10 mouse cellular contexts compared by ENCODE assay signal in the genomic region with DNA sequence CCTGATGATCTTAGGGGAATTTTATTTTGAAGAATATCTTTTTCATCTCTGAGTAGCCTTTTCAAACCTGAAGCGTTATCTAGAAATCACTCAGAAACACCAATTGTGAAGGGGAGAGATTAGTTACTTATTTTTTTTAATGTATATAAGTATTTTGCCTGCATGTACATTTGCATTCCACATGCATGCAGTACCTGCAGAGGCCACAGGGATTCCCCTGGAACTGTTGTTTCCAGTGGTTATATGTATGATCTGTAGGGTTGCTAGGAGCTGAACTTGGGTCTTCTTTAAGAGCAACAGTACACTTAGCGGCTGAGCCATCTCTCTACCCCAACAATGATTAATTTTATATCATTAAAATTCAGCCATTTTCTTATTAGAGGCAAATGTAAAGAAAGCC. TPM values are rescaled to one million over a fixed set of nuclear protein-coding genes. Genes with fewer than 3 reads are reported as not detected.
A peak's percentile ranks its signal among the peaks of the same experiment; 100 is the strongest.
DNase-seq lines count a peak whose midpoint lies in the region; ATAC-seq lines count a peak whose summit lies in the region.
"Had no signal": no experiment of that assay in that cellular context is flagged by ENCODE, and none has a peak within 500 bp of the region (broad histone marks: within the 10 kb centered on the region; RNA-seq: fewer than 3 reads in every experiment).

No protein-coding gene starts in this region.

- no peak overlapping the region for H3K4me3 ChIP-seq in heart, embryonic 10.5 days
- no peak overlapping the region for H3K4me3 ChIP-seq in heart, embryonic 11.5 days (ENCODE audit: low read depth, low read length)
- no peak overlapping the region for H3K4me3 ChIP-seq in midbrain, embryonic 14.5 days (replicated peaks; ENCODE audit: low read depth, low read length)
- no peak overlapping the region for H3K4me3 ChIP-seq in midbrain, embryonic 13.5 days (replicated peaks)

- ATAC-seq in heart, embryonic 11.5 days (replicated peaks; ENCODE audit: insufficient number of reproducible peaks, low FRiP score, low TSS enrichment) = no peak
- ATAC-seq in midbrain, embryonic 14.5 days (ENCODE audit: low FRiP score, low TSS enrichment) = no peak
- ATAC-seq in midbrain, embryonic 13.5 days = no peak
- ATAC-seq: Patski had no signal

- DNase-seq in heart, embryonic 10.5 days (ENCODE audit: low spot score) = peak; percentile 81
- peak; percentile 67 for DNase-seq in midbrain, embryonic 14.5 days
- peak; percentile 53 for DNase-seq in embryo, embryonic 11 days
- DNase-seq in thymus, postnatal 0 days (ENCODE audit: low spot score) = peak; percentile 62
- DNase-seq in cerebellum, adult 11 months = no peak
- no peak for DNase-seq in adrenal gland, postnatal 14 days
- DNase-seq: heart, postnatal 4 days had no signal

- H3K27me3 ChIP-seq in heart, embryonic 10.5 days (ENCODE audit: insufficient read depth, poor library complexity, severe bottlenecking) = no peaks in the 10 kb centered on the region
- no peaks in the 10 kb centered on the region for H3K27me3 ChIP-seq in heart, embryonic 11.5 days (ENCODE audit: control insufficient read depth, insufficient read depth, low read length)
- no peaks in the 10 kb centered on the region for H3K27me3 ChIP-seq in midbrain, embryonic 14.5 days (ENCODE audit: control insufficient read depth, insufficient read depth, low read length)
- H3K27me3 ChIP-seq in midbrain, embryonic 13.5 days = no peaks in the 10 kb centered on the region
- H3K27me3 ChIP-seq: Patski had no signal

- no peak overlapping the region for H3K27ac ChIP-seq in heart, embryonic 10.5 days
- H3K27ac ChIP-seq in heart, embryonic 11.5 days (ENCODE audit: low read depth, low read length) = no peak overlapping the region
- no peak overlapping the region for H3K27ac ChIP-seq in midbrain, embryonic 14.5 days (replicated peaks; ENCODE audit: low read depth, low read length)
- H3K27ac ChIP-seq in midbrain, embryonic 13.5 days = no peak overlapping the region

- no peak overlapping the region for H3K9ac ChIP-seq in heart, embryonic 11.5 days (ENCODE audit: low read depth, low read length)
- no peak overlapping the region for H3K9ac ChIP-seq in midbrain, embryonic 14.5 days (replicated peaks; ENCODE audit: low read length)
- H3K9ac ChIP-seq in midbrain, embryonic 13.5 days (replicated peaks) = no peak overlapping the region

- peaks cover 81% of the 10 kb centered on the region for H3K36me3 ChIP-seq in heart, embryonic 10.5 days
- H3K36me3 ChIP-seq in heart, embryonic 11.5 days (ENCODE audit: control insufficient read depth, insufficient read depth, low read length) = peaks cover 22% of the 10 kb centered on the region
- peaks cover 74% of the 10 kb centered on the region for H3K36me3 ChIP-seq in midbrain, embryonic 14.5 days (ENCODE audit: control insufficient read depth, insufficient read depth, low read length)
- H3K36me3 ChIP-seq in midbrain, embryonic 13.5 days = peaks cover 67% of the 10 kb centered on the region

- H3K4me2 ChIP-seq in heart, embryonic 11.5 days = no peak overlapping the region
- no peak overlapping the region for H3K4me2 ChIP-seq in midbrain, embryonic 14.5 days (ENCODE audit: low read length)
- no peak overlapping the region for H3K4me2 ChIP-seq in midbrain, embryonic 13.5 days (replicated peaks)

- H3K4me1 ChIP-seq in heart, embryonic 10.5 days = no peaks in the 10 kb centered on the region
- no peaks in the 10 kb centered on the region for H3K4me1 ChIP-seq in heart, embryonic 11.5 days (ENCODE audit: control insufficient read depth, insufficient read depth, low read length)
- H3K4me1 ChIP-seq in midbrain, embryonic 14.5 days (ENCODE audit: control insufficient read depth, insufficient read depth, low read length) = no peaks in the 10 kb centered on the region
- no peaks in the 10 kb centered on the region for H3K4me1 ChIP-seq in midbrain, embryonic 13.5 days (replicated peaks)

- no peaks in the 10 kb centered on the region for H3K9me3 ChIP-seq in heart, embryonic 10.5 days
- H3K9me3 ChIP-seq in heart, embryonic 11.5 days (replicated peaks; ENCODE audit: control insufficient read depth, low read length) = no peaks in the 10 kb centered on the region
- no peaks in the 10 kb centered on the region for H3K9me3 ChIP-seq in midbrain, embryonic 14.5 days (ENCODE audit: control insufficient read depth, low read length)
- no peaks in the 10 kb centered on the region for H3K9me3 ChIP-seq in midbrain, embryonic 13.5 days

- 93% methylated on average over 2 of the region's 2 CpGs for WGBS in heart, embryonic 10.5 days
- WGBS in heart, embryonic 11.5 days (ENCODE audit: insufficient replicate concordance) = 90% methylated on average over 2 of the region's 2 CpGs
- WGBS in midbrain, embryonic 14.5 days = 85% methylated on average over 2 of the region's 2 CpGs
- 83% methylated on average over 2 of the region's 2 CpGs for WGBS in midbrain, embryonic 13.5 days

RNA-seq across cellular contexts. Expression of a gene that starts 9.7 kb away (rescaled TPM):
- polyA plus RNA-seq in heart, embryonic 10.5 days (2016; fragmentation: Nextera tagmentation; extraction: Ambion mirVana) = 26.8 and 36.4 TPM in 2 replicates
- 32.4 and 34.2 TPM in 2 replicates for polyA plus RNA-seq in heart, embryonic 11.5 days (2014; fragmentation: Nextera tagmentation; extraction: Ambion mirVana)
- polyA plus RNA-seq in midbrain, embryonic 14.5 days (2014; fragmentation: Nextera tagmentation; extraction: Ambion mirVana) = 29.3 and 32.1 TPM in 2 replicates
- polyA plus RNA-seq in midbrain, embryonic 13.5 days (2015; fragmentation: Nextera tagmentation; extraction: Ambion mirVana) = 31.3 and 33.5 TPM in 2 replicates
- polyA plus RNA-seq in thymus, postnatal 0 days (2015; fragmentation: Nextera tagmentation; extraction: Ambion mirVana) = 37.0 and 39.1 TPM in 2 replicates
- total RNA-seq in adrenal gland, postnatal 14 days (2021) = 35.1 and 41.8 TPM in 2 replicates

RNA-seq across cellular contexts. Expression of a gene that starts 21.7 kb away (rescaled TPM):
- 31.3 and 41.8 TPM in 2 replicates for polyA plus RNA-seq in heart, embryonic 10.5 days (2016; fragmentation: Nextera tagmentation; extraction: Ambion mirVana)
- polyA plus RNA-seq in heart, embryonic 11.5 days (2014; fragmentation: Nextera tagmentation; extraction: Ambion mirVana) = 36.4 and 38.4 TPM in 2 replicates
- 99.3 and 104 TPM in 2 replicates for polyA plus RNA-seq in midbrain, embryonic 14.5 days (2014; fragmentation: Nextera tagmentation; extraction: Ambion mirVana)
- 92.3 and 97.5 TPM in 2 replicates for polyA plus RNA-seq in midbrain, embryonic 13.5 days (2015; fragmentation: Nextera tagmentation; extraction: Ambion mirVana)
- polyA plus RNA-seq in thymus, postnatal 0 days (2015; fragmentation: Nextera tagmentation; extraction: Ambion mirVana) = 35.9 and 38.3 TPM in 2 replicates
- total RNA-seq in adrenal gland, postnatal 14 days (2021) = 25.4 and 27.9 TPM in 2 replicates

RNA-seq across cellular contexts. Expression of a gene that starts 44.8 kb away (rescaled TPM):
- polyA plus RNA-seq in heart, embryonic 10.5 days (2016; fragmentation: Nextera tagmentation; extraction: Ambion mirVana) = 23.9 and 27.6 TPM in 2 replicates
- polyA plus RNA-seq in heart, embryonic 11.5 days (2014; fragmentation: Nextera tagmentation; extraction: Ambion mirVana) = 15.8 and 18.8 TPM in 2 replicates
- 24.5 and 28.8 TPM in 2 replicates for polyA plus RNA-seq in midbrain, embryonic 14.5 days (2014; fragmentation: Nextera tagmentation; extraction: Ambion mirVana)
- 45.5 and 47.4 TPM in 2 replicates for polyA plus RNA-seq in midbrain, embryonic 13.5 days (2015; fragmentation: Nextera tagmentation; extraction: Ambion mirVana)
- 20.2 and 24.1 TPM in 2 replicates for polyA plus RNA-seq in thymus, postnatal 0 days (2015; fragmentation: Nextera tagmentation; extraction: Ambion mirVana)
- 11.6 and 15.4 TPM in 2 replicates for total RNA-seq in adrenal gland, postnatal 14 days (2021)

RNA-seq across cellular contexts. Expression of a gene that starts 48.4 kb away (rescaled TPM):
- polyA plus RNA-seq in heart, embryonic 10.5 days (2016; fragmentation: Nextera tagmentation; extraction: Ambion mirVana) = 61.1 and 61.3 TPM in 2 replicates
- 63.0 and 77.0 TPM in 2 replicates for polyA plus RNA-seq in heart, embryonic 11.5 days (2014; fragmentation: Nextera tagmentation; extraction: Ambion mirVana)
- 78.7 and 98.2 TPM in 2 replicates for polyA plus RNA-seq in midbrain, embryonic 14.5 days (2014; fragmentation: Nextera tagmentation; extraction: Ambion mirVana)
- polyA plus RNA-seq in midbrain, embryonic 13.5 days (2015; fragmentation: Nextera tagmentation; extraction: Ambion mirVana) = 69.3 and 72.6 TPM in 2 replicates
- polyA plus RNA-seq in thymus, postnatal 0 days (2015; fragmentation: Nextera tagmentation; extraction: Ambion mirVana) = 35.1 and 45.0 TPM in 2 replicates
- total RNA-seq in adrenal gland, postnatal 14 days (2021) = 53.9 and 55.4 TPM in 2 replicates

Comparison
In these comparisons a context has a peak if more than half of its experiments do, and no peak if none do; other contexts are left out.
1. DNase-seq: peak in heart, embryonic 10.5 days (single experiment), midbrain, embryonic 14.5 days (single experiment), embryo, embryonic 11 days (single experiment) and thymus, postnatal 0 days (single experiment); none in cerebellum, adult 11 months (single experiment) and adrenal gland, postnatal 14 days (single experiment).